Mouse (Mus musculus): Measurements from ENCODE around the gene Ugt1a6a. TPM values are rescaled to one million over a fixed set of nuclear protein-coding genes. Genes with fewer than 3 reads are reported as not detected.

Ugt1a6a gene
- total and polyA plus RNA-seq, 3 experiments, result not detected

GRCm38 (mm10) chr1:88232664-88233380, 98.2 kb downstream of the Ugt1a6a start:
- Histone ChIP-seq H3K27ac (ENCODE audit: control insufficient read depth, low read depth, low read length) (no peak overlapping the region), H3K4me3 (ENCODE audit: control insufficient read depth in 1 of 2, insufficient read depth in 1 of 2, low read depth in 2 of 2, low read length in 2 of 2) (no peak overlapping the region), H3K79me2 (ENCODE audit: control insufficient read depth, insufficient read depth, low read length, poor library complexity) (no peaks in the 10 kb centered on the region), H3K9ac (ENCODE audit: control insufficient read depth, low read depth, low read length, poor library complexity, severe bottlenecking) (no peak overlapping the region), H3K27me3 (ENCODE audit: control insufficient read depth in 1 of 2, insufficient read depth in 2 of 2, low read length in 2 of 2) (no peaks in the 10 kb centered on the region), H3K9me3 (replicated peaks; ENCODE audit: insufficient read depth, low read length) (no peaks in the 10 kb centered on the region), H3K36me3 (ENCODE audit: control insufficient read depth in 1 of 2, insufficient read depth in 2 of 2, low read length in 2 of 2) (no peaks in the 10 kb centered on the region), H3K4me1 (ENCODE audit: control insufficient read depth in 1 of 2, insufficient read depth in 2 of 2, low read length in 2 of 2) (no peaks in the 10 kb centered on the region)
- no peak for TF ChIP-seq POLR2AphosphoS5 (IDR thresholded peaks at IDR 0.05; ENCODE audit: borderline replicate concordance, low read depth, low read length)
- TF ChIP-seq MAFK (IDR thresholded peaks at IDR 0.05; ENCODE audit: borderline replicate concordance, low read depth, low read length), result no peak
- no peak for TF ChIP-seq CTCF (IDR thresholded peaks at IDR 0.05 in 2 of 3, conservative IDR thresholded peaks at IDR 0.05 in 1 of 3; ENCODE audit: control insufficient read depth in 1 of 3, insufficient read depth in 1 of 3, low read depth in 2 of 3, low read length in 3 of 3, poor library complexity in 1 of 3, severe bottlenecking in 1 of 3)
- TF ChIP-seq JUND (IDR thresholded peaks at IDR 0.05; ENCODE audit: low read depth, low read length), result no peak
- no peak for DNase-seq (ENCODE audit: low read depth, low spot score)

- H3K4me3 ChIP-seq (ENCODE audit: control insufficient read depth in 1 of 2, insufficient read depth in 1 of 2, low read depth in 2 of 2, low read length in 2 of 2), result no peak overlapping the region
- no peaks in the 10 kb centered on the region for H3K36me3 ChIP-seq (ENCODE audit: control insufficient read depth in 1 of 2, insufficient read depth in 2 of 2, low read length in 2 of 2)
- H3K27ac ChIP-seq (ENCODE audit: control insufficient read depth, low read depth, low read length), result no peak overlapping the region
- no peak for DNase-seq (ENCODE audit: low read depth, low spot score)
- H3K79me2 ChIP-seq (ENCODE audit: control insufficient read depth, insufficient read depth, low read length, poor library complexity), result no peaks in the 10 kb centered on the region
- H3K4me1 ChIP-seq (ENCODE audit: control insufficient read depth in 1 of 2, insufficient read depth in 2 of 2, low read length in 2 of 2), result no peaks in the 10 kb centered on the region
- H3K9me3 ChIP-seq (replicated peaks; ENCODE audit: insufficient read depth, low read length), result no peaks in the 10 kb centered on the region
- no peak overlapping the region for H3K9ac ChIP-seq (ENCODE audit: control insufficient read depth, low read depth, low read length, poor library complexity, severe bottlenecking)
- TF ChIP-seq CHD2 (IDR thresholded peaks at IDR 0.05; ENCODE audit: low read length), result no peak
- H3K27me3 ChIP-seq (ENCODE audit: control insufficient read depth in 1 of 2, insufficient read depth in 2 of 2, low read length in 2 of 2), result no peaks in the 10 kb centered on the region
These were observed 99.0 kb downstream of the Ugt1a6a start for GRCm38 (mm10) chr1:88233421-88234247.

GRCm38 (mm10) chr1:88234248-88234610, 99.6 kb downstream of the Ugt1a6a start:
- TF ChIP-seq CTCF (IDR thresholded peaks at IDR 0.05 in 2 of 3, conservative IDR thresholded peaks at IDR 0.05 in 1 of 3; ENCODE audit: control insufficient read depth in 1 of 3, insufficient read depth in 1 of 3, low read depth in 2 of 3, low read length in 3 of 3, poor library complexity in 1 of 3, severe bottlenecking in 1 of 3) (no peak), POLR2AphosphoS5 (IDR thresholded peaks at IDR 0.05; ENCODE audit: borderline replicate concordance, low read depth, low read length) (no peak), POLR2AphosphoS2 (IDR thresholded peaks at IDR 0.05; ENCODE audit: low read length) (no peak), MAFK (IDR thresholded peaks at IDR 0.05; ENCODE audit: borderline replicate concordance, low read depth, low read length) (no peak), NRF1 (IDR thresholded peaks at IDR 0.05; ENCODE audit: insufficient read depth, low read depth, low read length, poor library complexity, severe bottlenecking) (no peak), MEF2A (IDR thresholded peaks at IDR 0.05; ENCODE audit: extremely low read depth, insufficient replicate concordance, low read depth, low read length, poor library complexity, severe bottlenecking) (no peak), ZC3H11A (IDR thresholded peaks at IDR 0.05; ENCODE audit: low read depth, low read length) (no peak), SMC3 (IDR thresholded peaks at IDR 0.05; ENCODE audit: low read depth, low read length) (no peak), CHD2 (IDR thresholded peaks at IDR 0.05; ENCODE audit: low read length) (no peak), SIN3A (IDR thresholded peaks at IDR 0.05; ENCODE audit: low read length) (no peak), KAT2A (conservative IDR thresholded peaks at IDR 0.05; ENCODE audit: low read depth, low read length) (no peak), E2F4 (IDR thresholded peaks at IDR 0.05; ENCODE audit: borderline replicate concordance, low read depth, low read length) (no peak), TAL1 (IDR thresholded peaks at IDR 0.05; ENCODE audit: low read length) (no peak), CHD1 (IDR thresholded peaks at IDR 0.05; ENCODE audit: low read depth, low read length) (no peak), NELFE (IDR thresholded peaks at IDR 0.05; ENCODE audit: low read depth, low read length) (no peak), ETS1 (IDR thresholded peaks at IDR 0.05; ENCODE audit: low read depth, low read length) (no peak), ZMIZ1 (IDR thresholded peaks at IDR 0.05; ENCODE audit: low read depth, low read length) (no peak), JUND (IDR thresholded peaks at IDR 0.05; ENCODE audit: low read depth, low read length) (no peak), MAX (IDR thresholded peaks at IDR 0.05; ENCODE audit: low read length) (no peak), MYB (IDR thresholded peaks at IDR 0.05; ENCODE audit: low read depth, low read length) (no peak)
- no peaks in the 10 kb centered on the region for H3K4me1 ChIP-seq (ENCODE audit: control insufficient read depth in 1 of 2, insufficient read depth in 2 of 2, low read length in 2 of 2)
- H3K27ac ChIP-seq (ENCODE audit: control insufficient read depth, low read depth, low read length), result no peak overlapping the region

More at GRCm38 (mm10) chr1:88234248-88234610, 99.6 kb downstream of the Ugt1a6a start:
- Histone ChIP-seq H3K9ac (ENCODE audit: control insufficient read depth, low read depth, low read length, poor library complexity, severe bottlenecking) (no peak overlapping the region), H3K36me3 (ENCODE audit: control insufficient read depth in 1 of 2, insufficient read depth in 2 of 2, low read length in 2 of 2) (no peaks in the 10 kb centered on the region), H3K4me3 (ENCODE audit: control insufficient read depth in 1 of 2, insufficient read depth in 1 of 2, low read depth in 2 of 2, low read length in 2 of 2) (no peak overlapping the region), H3K9me3 (replicated peaks; ENCODE audit: insufficient read depth, low read length) (no peaks in the 10 kb centered on the region), H3K79me2 (ENCODE audit: control insufficient read depth, insufficient read depth, low read length, poor library complexity) (no peaks in the 10 kb centered on the region), H3K27me3 (ENCODE audit: control insufficient read depth in 1 of 2, insufficient read depth in 2 of 2, low read length in 2 of 2) (no peaks in the 10 kb centered on the region)
- no peak for DNase-seq (ENCODE audit: low read depth, low spot score)
